Mouse (Mus musculus) urinary bladder, postnatal 36 days (tissue): ENCODE data around the gene Syt13.

Experiments used
- DNase-seq, 2 experiments: peaks; one replicate each; pipeline ENCODE4 v3.0.0; 2022; ENCODE audit warnings: low spot score in 2 of 2, mixed read lengths in 1 of 2

Gene Syt13

GRCm38 (mm10) chr2:92914933-92915553 is at the start of gene Syt13:
Gene Syt13, plus strand, starts transcription at chr2:92915098.
- peak; percentile 20 to 36 for DNase-seq

- no peak for DNase-seq
These were observed 48.3 kb upstream of the Syt13 start for GRCm38 (mm10) chr2:92866616-92867015.

- no peak for DNase-seq
These were observed 44.6 kb upstream of the Syt13 start for GRCm38 (mm10) chr2:92870139-92870836.

GRCm38 (mm10) chr2:92871093-92871686 is 43.7 kb upstream of the Syt13 start:
- no peak for DNase-seq

GRCm38 (mm10) chr2:92872652-92873051 is 42.2 kb upstream of the Syt13 start:
- DNase-seq = no peak

- DNase-seq = no peak
These were observed 40.3 kb upstream of the Syt13 start for GRCm38 (mm10) chr2:92874592-92874991.

GRCm38 (mm10) chr2:92877488-92877887 is 37.4 kb upstream of the Syt13 start:
- no peak for DNase-seq

- peak; percentile 23 to 51 for DNase-seq
These were observed 31.6 kb upstream of the Syt13 start for GRCm38 (mm10) chr2:92883039-92883911.

GRCm38 (mm10) chr2:92883912-92884243 is 31.0 kb upstream of the Syt13 start:
- peak in 1 of 2 experiments; percentile 9 for DNase-seq

GRCm38 (mm10) chr2:92884976-92885375 is 29.9 kb upstream of the Syt13 start:
- DNase-seq = peak; percentile 75 to 79

GRCm38 (mm10) chr2:92886862-92887261 is 28.0 kb upstream of the Syt13 start:
- DNase-seq = no peak

GRCm38 (mm10) chr2:92892524-92892923 is 22.4 kb upstream of the Syt13 start:
- no peak for DNase-seq

- no peak for DNase-seq
These were observed 11.2 kb upstream of the Syt13 start for GRCm38 (mm10) chr2:92903650-92904049.

GRCm38 (mm10) chr2:92904307-92904859 is 10.5 kb upstream of the Syt13 start:
- no peak for DNase-seq

- no peak for DNase-seq
These were observed 4.5 kb upstream of the Syt13 start for GRCm38 (mm10) chr2:92910371-92910770.

GRCm38 (mm10) chr2:92912312-92912711 is 2.6 kb upstream of the Syt13 start:
- no peak for DNase-seq

- DNase-seq = no peak
These were observed 1.6 kb upstream of the Syt13 start for GRCm38 (mm10) chr2:92913295-92913694.

GRCm38 (mm10) chr2:92915659-92916631 is 1.0 kb downstream of the Syt13 start:
- no peak for DNase-seq

GRCm38 (mm10) chr2:92917405-92918142 is 2.7 kb downstream of the Syt13 start:
- no peak for DNase-seq

- no peak for DNase-seq
These were observed 5.8 kb downstream of the Syt13 start for GRCm38 (mm10) chr2:92920709-92921108.
